Comparison of ENCODE assay signal across 18 mouse cellular contexts in the genomic region with DNA sequence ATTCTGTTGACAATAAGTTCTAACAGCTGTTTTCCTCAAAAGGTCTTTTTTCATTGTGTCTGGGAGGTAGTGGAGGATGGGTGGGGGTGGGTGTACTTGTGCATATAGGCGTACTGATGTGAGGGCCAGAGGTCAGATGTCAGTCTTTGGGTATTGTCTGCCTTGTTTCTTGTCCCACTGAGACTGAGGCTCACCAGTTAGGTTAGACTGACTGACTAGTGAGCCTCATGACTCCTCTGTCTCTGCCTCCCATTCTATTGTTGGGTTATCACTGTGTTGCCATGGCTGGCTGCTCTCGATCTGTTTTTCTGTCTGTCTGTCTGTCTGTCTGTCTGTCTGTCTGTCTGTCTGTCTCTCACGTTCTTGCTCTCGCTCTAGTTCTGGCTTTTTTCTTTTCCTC. TPM values are rescaled to one million over a fixed set of nuclear protein-coding genes. Genes with fewer than 3 reads are reported as not detected.
A peak's percentile ranks its signal among the peaks of the same experiment; 100 is the strongest.
DNase-seq lines count a peak whose midpoint lies in the region; ATAC-seq and TF ChIP-seq lines count a peak whose summit lies in the region.
"Had no signal": no experiment of that assay in that cellular context is flagged by ENCODE, and none has a peak within 500 bp of the region (broad histone marks: within the 10 kb centered on the region; RNA-seq: fewer than 3 reads in every experiment).

No protein-coding gene starts in this region.

- peaks cover 86% of the 10 kb centered on the region for H3K4me1 ChIP-seq in heart, embryonic 12.5 days (replicated peaks)
- peaks cover 80% of the 10 kb centered on the region for H3K4me1 ChIP-seq in liver, postnatal 0 days (ENCODE audit: insufficient read depth)

- peak overlapping the region; percentile 52; the same call in 1 of the 2 replicates for H3K27ac ChIP-seq in heart, embryonic 12.5 days (ENCODE audit: poor library complexity, severe bottlenecking)
- peak overlapping the region; percentile 76 for H3K27ac ChIP-seq in liver, postnatal 0 days (ENCODE audit: low read depth)
- H3K27ac ChIP-seq: embryonic facial prominence, embryonic 13.5 days; forebrain, embryonic 12.5 days; hindbrain, embryonic 13.5 days; macrophage; neural tube, embryonic 12.5 days had no signal

- WGBS in heart, embryonic 12.5 days: 29% methylated on average over 4 of the region's 4 CpGs
- WGBS in liver, postnatal 0 days (ENCODE audit: insufficient replicate concordance): 46% methylated on average over 4 of the region's 4 CpGs

- peak overlapping the region; percentile 16; the same call in 1 of the 2 replicates for H3K4me2 ChIP-seq in heart, embryonic 12.5 days
- H3K4me2 ChIP-seq in liver, postnatal 0 days (ENCODE audit: low read depth, low read length): peak overlapping the region; percentile 62
- H3K4me2 ChIP-seq: embryonic facial prominence, embryonic 13.5 days; forebrain, embryonic 12.5 days; hindbrain, embryonic 13.5 days; neural tube, embryonic 12.5 days had no signal

- H3K9me3 ChIP-seq in heart, embryonic 12.5 days (replicated peaks): no peaks in the 10 kb centered on the region
- no peaks in the 10 kb centered on the region for H3K9me3 ChIP-seq in liver, postnatal 0 days (ENCODE audit: low read length)
- H3K9me3 ChIP-seq: embryonic facial prominence, embryonic 13.5 days; forebrain, embryonic 12.5 days; hindbrain, embryonic 13.5 days; neural tube, embryonic 12.5 days had no signal

- TF ChIP-seq CTCF in liver, postnatal 0 days (IDR thresholded peaks at IDR 0.05; ENCODE audit: low read depth): no peak

- H3K9ac ChIP-seq in heart, embryonic 12.5 days: no peak overlapping the region
- H3K9ac ChIP-seq in liver, postnatal 0 days (replicated peaks): peak overlapping the region; percentile 44
- H3K9ac ChIP-seq: embryonic facial prominence, embryonic 13.5 days; forebrain, embryonic 12.5 days; hindbrain, embryonic 13.5 days; neural tube, embryonic 12.5 days had no signal

- no peak for TF ChIP-seq EP300 in liver, postnatal 0 days (IDR thresholded peaks at IDR 0.05; ENCODE audit: low read depth)

- no peaks in the 10 kb centered on the region for H3K36me3 ChIP-seq in heart, embryonic 12.5 days
- no peaks in the 10 kb centered on the region; the same call in 1 of the 2 replicates for H3K36me3 ChIP-seq in liver, postnatal 0 days (replicated peaks; ENCODE audit: insufficient read depth, low read length)
- H3K36me3 ChIP-seq: embryonic facial prominence, embryonic 13.5 days; forebrain, embryonic 12.5 days; hindbrain, embryonic 13.5 days; neural tube, embryonic 12.5 days had no signal

- no peak overlapping the region for H3K4me3 ChIP-seq in heart, embryonic 12.5 days
- H3K4me3 ChIP-seq in liver, postnatal 0 days (ENCODE audit: low read depth, low read length): no peak overlapping the region
- H3K4me3 ChIP-seq: embryonic facial prominence, embryonic 13.5 days; forebrain, embryonic 12.5 days; hindbrain, embryonic 13.5 days; neural tube, embryonic 12.5 days had no signal

- H3K27me3 ChIP-seq in heart, embryonic 12.5 days (replicated peaks): no peaks in the 10 kb centered on the region
- H3K27me3 ChIP-seq in liver, postnatal 0 days (ENCODE audit: insufficient read depth, low read length): no peaks in the 10 kb centered on the region
- H3K27me3 ChIP-seq: embryonic facial prominence, embryonic 13.5 days; neural tube, embryonic 12.5 days had no signal

- ATAC-seq in heart, embryonic 12.5 days (ENCODE audit: insufficient number of reproducible peaks, low FRiP score): no peak
- ATAC-seq in liver, postnatal 0 days: peak; percentile 24; the same call in 1 of the 2 replicates
- ATAC-seq: activated CD4-positive, CD25-positive, alpha-beta regulatory T cell, adult 4 months; intestine, postnatal 0 days had no signal

- DNase-seq in embryo, embryonic 10 days (ENCODE audit: low spot score): peak; percentile 60
- no peak for DNase-seq in embryo, embryonic 9.5 days (ENCODE audit: extremely low spot score)
- no peak for DNase-seq in heart, adult 18-20 months
- DNase-seq in spleen, postnatal 4 days (ENCODE audit: low spot score in 2 of 2): peak; percentile 15 to 63
- DNase-seq in spleen, adult 12 weeks (ENCODE audit: low spot score): no peak
- DNase-seq in liver, postnatal 0 days: no peak
- DNase-seq in layer of hippocampus, adult 18-20 months (ENCODE audit: low spot score in 2 of 2): no peak
- DNase-seq: lung, adult 2 months; midbrain, embryonic 14.5 days; right cerebral cortex, postnatal 25 days had no signal

RNA-seq across cellular contexts. Expression of a gene that starts 9.1 kb away (rescaled TPM):
- polyA plus RNA-seq in heart, embryonic 12.5 days (2016; fragmentation: Nextera tagmentation; extraction: Ambion mirVana): 15.9 and 16.5 TPM in 2 replicates
- total RNA-seq in heart, adult 18-20 months (2021): 1 to 10 TPM; 7.2 to 8.0 TPM
- 6.5 and 8.2 TPM in 2 replicates for polyA plus RNA-seq in liver, postnatal 0 days (2015; fragmentation: Nextera tagmentation; extraction: Ambion mirVana)
- total RNA-seq in layer of hippocampus, adult 18-20 months (2021): 1 to 10 TPM; 6.1 to 7.0 TPM

Comparison
In these comparisons a context has a peak if more than half of its experiments do, and no peak if none do; other contexts are left out.
1. DNase-seq: peak in embryo, embryonic 10 days (single experiment) and spleen, postnatal 4 days (2 of 2); none in embryo, embryonic 9.5 days (single experiment), heart, adult 18-20 months (0 of 2), spleen, adult 12 weeks (single experiment), liver, postnatal 0 days (single experiment) and layer of hippocampus, adult 18-20 months (0 of 2).